Mouse (Mus musculus) bone marrow macrophage, adult 2 months (primary cell): ENCODE measurements around the gene Cdc42.

ENCODE experiments used
- CTCF ChIP-seq: IDR thresholded peaks from 2 replicates; pipeline ENCODE4 v1.5.1; 2012; ENCODE audit warnings: low read depth, mild to moderate bottlenecking, low read length, moderate library complexity
- POLR2A ChIP-seq: IDR thresholded peaks from 2 replicates; pipeline ENCODE4 v1.6.1; 2012; ENCODE audit warnings: mild to moderate bottlenecking, low read depth, low read length, borderline replicate concordance

DNA sequence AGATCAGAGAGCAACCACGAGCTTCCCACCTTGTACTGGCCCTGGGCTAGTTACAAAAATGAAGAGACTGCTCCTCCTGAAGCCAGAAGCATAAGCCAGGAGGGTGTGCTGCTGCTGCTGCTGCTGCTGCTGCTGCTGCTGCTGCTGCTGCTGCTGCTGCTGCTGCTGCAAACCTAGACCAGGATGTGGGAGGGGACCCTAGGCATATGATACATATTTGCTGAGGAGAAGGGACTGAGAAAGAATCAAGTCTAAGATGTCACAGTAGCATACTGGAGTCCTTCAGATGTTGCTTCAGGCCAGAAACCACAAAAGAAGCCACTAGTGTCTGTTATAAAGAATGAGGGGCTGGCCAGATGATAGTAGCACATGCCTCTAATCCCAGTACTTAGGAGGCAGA, 10.7 kb upstream of the Cdc42 start:
- TF ChIP-seq CTCF (no peak), POLR2A (no peak)
